Mouse (Mus musculus): ENCODE data around the gene Ccr3. TPM values are rescaled to one million over a fixed set of nuclear protein-coding genes. Genes with fewer than 3 reads are reported as not detected.

The Ccr3 gene
- polyA plus RNA-seq (2015; fragmentation: Illumina TruSeq; extraction: RNeasy Lipid Tissue Mini Kit (QIAGEN cat#74804); ENCODE audit: low read depth, low replicate concordance), result not detected

GRCm38 (mm10) chr9:124021672-124022071, at the start of gene Ccr3:
Gene Ccr3 (plus strand): TSS chr9:124021972.

GRCm38 (mm10) chr9:123978308-123978707, 43.5 kb upstream of the Ccr3 start, which contains the start of gene Ccr1l1:
Gene Ccr1l1 (minus strand): TSS chr9:123978408.

Other genes with a start within 250 kb of the Ccr3 start
- not detected for gene Cxcr6, start 215.5 kb upstream of the Ccr3 start, polyA plus RNA-seq (2015; fragmentation: Illumina TruSeq; extraction: RNeasy Lipid Tissue Mini Kit (QIAGEN cat#74804); ENCODE audit: low read depth, low replicate concordance)
- gene Fyco1, start 170.1 kb upstream of the Ccr3 start, polyA plus RNA-seq (2015; fragmentation: Illumina TruSeq; extraction: RNeasy Lipid Tissue Mini Kit (QIAGEN cat#74804); ENCODE audit: low read depth, low replicate concordance), result 20.7 TPM
- not detected for gene Xcr1, start 159.9 kb upstream of the Ccr3 start, polyA plus RNA-seq (2015; fragmentation: Illumina TruSeq; extraction: RNeasy Lipid Tissue Mini Kit (QIAGEN cat#74804); ENCODE audit: low read depth, low replicate concordance)
- gene Ccr1, start 53.3 kb upstream of the Ccr3 start, polyA plus RNA-seq (2015; fragmentation: Illumina TruSeq; extraction: RNeasy Lipid Tissue Mini Kit (QIAGEN cat#74804); ENCODE audit: low read depth, low replicate concordance), result 0.30 TPM
- gene Ccr1l1, start 43.6 kb upstream of the Ccr3 start, polyA plus RNA-seq (2015; fragmentation: Illumina TruSeq; extraction: RNeasy Lipid Tissue Mini Kit (QIAGEN cat#74804); ENCODE audit: low read depth, low replicate concordance), result not detected
- gene Ccr2, start 80.0 kb downstream of the Ccr3 start, polyA plus RNA-seq (2015; fragmentation: Illumina TruSeq; extraction: RNeasy Lipid Tissue Mini Kit (QIAGEN cat#74804); ENCODE audit: low read depth, low replicate concordance), result 0.30 TPM
- 5.4 TPM for gene Ccr5, start 99.6 kb downstream of the Ccr3 start, polyA plus RNA-seq (2015; fragmentation: Illumina TruSeq; extraction: RNeasy Lipid Tissue Mini Kit (QIAGEN cat#74804); ENCODE audit: low read depth, low replicate concordance)

All from brain, adult 10 weeks (tissue).